ENCODE assay signal across 8 mouse cellular contexts in the genomic region with DNA sequence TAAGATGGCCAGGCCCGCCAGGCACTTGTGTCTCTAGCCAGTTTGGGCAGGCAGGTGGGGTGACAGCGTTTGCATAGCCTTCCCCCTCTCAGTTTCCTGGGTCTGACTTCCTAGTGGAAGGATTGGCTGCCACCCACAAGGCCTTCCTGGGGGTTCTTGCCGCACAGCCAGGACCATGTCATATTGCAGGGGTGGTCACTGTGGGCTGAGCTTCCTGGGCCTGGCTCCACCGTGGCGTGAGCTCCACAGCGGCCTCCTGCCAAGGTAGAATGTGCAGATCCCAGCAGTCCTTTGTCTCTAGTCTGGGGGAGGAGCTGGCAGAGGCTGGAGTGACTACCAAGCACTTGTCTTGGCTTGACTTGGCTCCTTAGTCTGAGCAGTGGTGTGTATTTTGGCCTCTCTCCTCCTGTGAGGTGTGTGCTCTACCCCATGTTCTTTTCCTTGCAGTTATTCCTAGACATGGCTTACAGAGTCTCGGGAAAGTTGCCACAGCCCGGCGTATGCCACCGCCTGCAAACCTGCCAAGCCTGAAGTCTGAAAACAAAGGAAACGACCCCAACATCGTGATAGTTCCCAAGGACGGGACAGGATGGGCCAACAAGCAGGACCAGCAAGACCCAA. TPM values are rescaled to one million over a fixed set of nuclear protein-coding genes. Genes with fewer than 3 reads are reported as not detected.
DNase-seq lines count a peak whose midpoint lies in the region; ATAC-seq and TF ChIP-seq lines count a peak whose summit lies in the region.

No protein-coding gene starts in this region.

- no peak for TF ChIP-seq CTCF in lung, postnatal 0 days (IDR thresholded peaks at IDR 0.05)
- no peak for TF ChIP-seq CTCF in liver, postnatal 0 days (IDR thresholded peaks at IDR 0.05; ENCODE audit: low read depth)

- no peaks in the 10 kb centered on the region for H3K9me3 ChIP-seq in hindbrain, embryonic 13.5 days
- H3K9me3 ChIP-seq in lung, postnatal 0 days (ENCODE audit: low read length), result no peaks in the 10 kb centered on the region
- no peaks in the 10 kb centered on the region for H3K9me3 ChIP-seq in liver, postnatal 0 days (ENCODE audit: low read length)

- ATAC-seq in hindbrain, embryonic 13.5 days (ENCODE audit: low FRiP score), result 0 out of 2 replicates have a peak, but pooled peaks have one; percentile 44
- ATAC-seq in lung, postnatal 0 days, result peak; percentile 88
- ATAC-seq in liver, postnatal 0 days, result no peak

- TF ChIP-seq EP300 in lung, postnatal 0 days (IDR thresholded peaks at IDR 0.05), result 0 out of 2 replicates have a peak, but pooled peaks have one; percentile 9
- TF ChIP-seq EP300 in liver, postnatal 0 days (IDR thresholded peaks at IDR 0.05; ENCODE audit: low read depth), result no peak

- H3K4me2 ChIP-seq in hindbrain, embryonic 13.5 days, result 0 out of 2 replicates have a peak overlapping the region, but pooled peaks have one; percentile 15
- H3K4me2 ChIP-seq in lung, postnatal 0 days (replicated peaks; ENCODE audit: low read depth, low read length), result 0 out of 2 replicates have a peak overlapping the region, but pooled peaks have one; percentile 22
- no peak overlapping the region for H3K4me2 ChIP-seq in liver, postnatal 0 days (ENCODE audit: low read depth, low read length)

- peaks cover 45% of the 10 kb centered on the region for H3K36me3 ChIP-seq in hindbrain, embryonic 13.5 days
- H3K36me3 ChIP-seq in lung, postnatal 0 days (ENCODE audit: insufficient read depth, low read length), result 0 out of 2 replicates have a peak, but pooled peaks cover 5% of the 10 kb centered on the region
- H3K36me3 ChIP-seq in liver, postnatal 0 days (replicated peaks; ENCODE audit: insufficient read depth, low read length), result peaks cover 30% of the 10 kb centered on the region

- H3K4me3 ChIP-seq in hindbrain, embryonic 13.5 days, result no peak overlapping the region
- no peak overlapping the region for H3K4me3 ChIP-seq in lung, postnatal 0 days (ENCODE audit: low read depth, low read length)
- H3K4me3 ChIP-seq in liver, postnatal 0 days (ENCODE audit: low read depth, low read length), result no peak overlapping the region

- peak overlapping the region; percentile 64 for H3K9ac ChIP-seq in hindbrain, embryonic 13.5 days
- no peak overlapping the region for H3K9ac ChIP-seq in lung, postnatal 0 days (replicated peaks; ENCODE audit: low read depth)
- H3K9ac ChIP-seq in liver, postnatal 0 days (replicated peaks), result no peak overlapping the region

- DNase-seq in right cerebral cortex, postnatal 10 days (ENCODE audit: low spot score in 2 of 2), result peak; percentile 73 to 75
- DNase-seq in right cerebral cortex, postnatal 14 days, result no peak
- peak; percentile 88 for DNase-seq in fibroblast of lung, adult 2 months (ENCODE audit: low read depth)
- DNase-seq in lung, postnatal 0 days (ENCODE audit: low spot score), result peak; percentile 78
- peak; percentile 65 for DNase-seq in testis, postnatal 10 days (ENCODE audit: low spot score)
- DNase-seq in liver, postnatal 0 days, result no peak
- no peak for DNase-seq in adrenal gland, postnatal 4 days (ENCODE audit: low spot score in 2 of 2)

- H3K27ac ChIP-seq in hindbrain, embryonic 13.5 days, result peak overlapping the region; percentile 80
- H3K27ac ChIP-seq in lung, postnatal 0 days (ENCODE audit: low read length), result peak overlapping the region; percentile 57
- no peak overlapping the region for H3K27ac ChIP-seq in liver, postnatal 0 days (ENCODE audit: low read depth)

- H3K27me3 ChIP-seq in hindbrain, embryonic 13.5 days, result no peaks in the 10 kb centered on the region
- H3K27me3 ChIP-seq in lung, postnatal 0 days (replicated peaks; ENCODE audit: insufficient read depth, low read length), result no peaks in the 10 kb centered on the region
- no peaks in the 10 kb centered on the region for H3K27me3 ChIP-seq in liver, postnatal 0 days (ENCODE audit: insufficient read depth, low read length)

- peaks cover 63% of the 10 kb centered on the region for H3K4me1 ChIP-seq in hindbrain, embryonic 13.5 days (replicated peaks)
- 0 out of 2 replicates have a peak, but pooled peaks cover 3% of the 10 kb centered on the region for H3K4me1 ChIP-seq in lung, postnatal 0 days (ENCODE audit: insufficient read depth, low read depth, low read length)
- H3K4me1 ChIP-seq in liver, postnatal 0 days (ENCODE audit: insufficient read depth), result peaks cover 3% of the 10 kb centered on the region

- 57% methylated on average over 13 of the region's 13 CpGs for WGBS in hindbrain, embryonic 13.5 days
- WGBS in lung, postnatal 0 days, result 51% methylated on average over 13 of the region's 13 CpGs
- WGBS in liver, postnatal 0 days (ENCODE audit: insufficient replicate concordance), result 77% methylated on average over 13 of the region's 13 CpGs

RNA-seq across cellular contexts. Expression of gene Prrc2b, which starts 31.9 kb away (rescaled TPM):
- 65.8 and 68.8 TPM in 2 replicates for polyA plus RNA-seq in hindbrain, embryonic 13.5 days (2015; fragmentation: Nextera tagmentation; extraction: Ambion mirVana)
- polyA plus RNA-seq in lung, postnatal 0 days (2015; fragmentation: Nextera tagmentation; extraction: Ambion mirVana), result 21.2 and 24.6 TPM in 2 replicates
- 7.5 and 8.4 TPM in 2 replicates for polyA plus RNA-seq in liver, postnatal 0 days (2015; fragmentation: Nextera tagmentation; extraction: Ambion mirVana)
- 100 to 1,000 TPM; 148 to 158 TPM for total RNA-seq in adrenal gland, postnatal 4 days (2021)

RNA-seq across cellular contexts. Expression of gene Pomt1, which starts 53.6 kb away (rescaled TPM):
- 24.4 and 24.9 TPM in 2 replicates for polyA plus RNA-seq in hindbrain, embryonic 13.5 days (2015; fragmentation: Nextera tagmentation; extraction: Ambion mirVana)
- polyA plus RNA-seq in lung, postnatal 0 days (2015; fragmentation: Nextera tagmentation; extraction: Ambion mirVana), result 9.2 TPM in 2 replicates
- polyA plus RNA-seq in liver, postnatal 0 days (2015; fragmentation: Nextera tagmentation; extraction: Ambion mirVana), result 6.3 and 6.4 TPM in 2 replicates
- total RNA-seq in adrenal gland, postnatal 4 days (2021), result 10 to 100 TPM; 36.7 to 40.4 TPM

Comparison
In these comparisons a context has a peak if more than half of its experiments do, and no peak if none do; other contexts are left out.
1. DNase-seq: peak in right cerebral cortex, postnatal 10 days (2 of 2), fibroblast of lung, adult 2 months (single experiment), lung, postnatal 0 days (single experiment) and testis, postnatal 10 days (single experiment); none in right cerebral cortex, postnatal 14 days (single experiment), liver, postnatal 0 days (single experiment) and adrenal gland, postnatal 4 days (0 of 2).